Mouse (Mus musculus): Measurements from ENCODE around the gene Cpa4.

DNA sequence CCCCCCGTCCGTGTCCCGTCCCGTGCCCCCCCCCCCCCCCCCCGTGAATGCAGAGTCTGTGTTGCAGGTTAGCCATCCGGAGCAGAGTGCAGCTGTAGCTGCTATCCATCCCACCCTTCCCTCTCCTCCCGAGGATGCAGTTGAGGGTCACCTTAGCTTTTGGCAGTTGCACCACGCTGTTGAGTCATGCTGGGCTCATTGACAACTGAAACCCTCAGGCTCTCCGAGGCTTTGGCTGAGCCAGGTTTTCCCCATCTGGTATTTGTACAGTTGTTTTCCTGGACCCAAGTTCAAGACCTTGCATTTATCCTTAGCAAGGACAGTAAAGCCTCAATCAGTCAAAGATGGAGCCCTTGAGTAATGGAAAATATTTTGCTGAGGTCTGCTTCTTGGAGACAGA is 12.1 kb upstream of the Cpa4 start:
- TF ChIP-seq CTCF (IDR thresholded peaks at IDR 0.05; ENCODE audit: low read depth), result no peak
- no peak for TF ChIP-seq EP300 (IDR thresholded peaks at IDR 0.05; ENCODE audit: low read depth)

Data from liver, postnatal 0 days (tissue).